Mouse (Mus musculus) stomach, embryonic 14.5 days (tissue): Measurements from ENCODE around the gene Cntn1. TPM values are rescaled to one million over a fixed set of nuclear protein-coding genes. Genes with fewer than 3 reads are reported as not detected.

ENCODE experiments used
- ATAC-seq: fragments of 200-750 bp; cut with Nextera tagmentation; 2 replicates; pipeline ENCODE4 v1.8.0; 2017; ENCODE audit warnings: low read depth, moderate TSS enrichment; ENCODE audit not compliant: insufficient number of reproducible peaks, insufficient read depth, low FRiP score
- H3K27ac ChIP-seq: fragments of 300-500 bp; sonication (generic); 2 replicates; pipeline ENCODE4 v1.5.1; 2014; ENCODE audit warnings: mild to moderate bottlenecking, low read length, moderate library complexity, mixed read lengths
- H3K27me3 ChIP-seq: fragments of 300-500 bp; sonication (generic); 2 replicates; pipeline ENCODE4 v1.6.1; 2014; ENCODE audit warnings: low read length, control low read depth, mixed read lengths; ENCODE audit not compliant: control insufficient read depth, insufficient read depth
- H3K36me3 ChIP-seq: fragments of 300-500 bp; sonication (generic); 2 replicates; pipeline ENCODE4 v1.6.1; 2014; ENCODE audit warnings: mild to moderate bottlenecking, control low read depth, low read length, moderate library complexity, mixed read lengths; ENCODE audit not compliant: control insufficient read depth, insufficient read depth
- H3K4me1 ChIP-seq: fragments of 300-500 bp; sonication (generic); 2 replicates; pipeline ENCODE4 v1.6.1; 2014; ENCODE audit warnings: low read length, control low read depth, mixed read lengths; ENCODE audit not compliant: control insufficient read depth, insufficient read depth
- H3K4me2 ChIP-seq: fragments of 300-500 bp; sonication (generic); replicated peaks from 2 replicates; pipeline ENCODE4 v1.6.1; 2014; ENCODE audit warnings: low read depth, low read length, control low read depth
- H3K4me3 ChIP-seq: fragments of 300-500 bp; sonication (generic); 2 replicates; pipeline ENCODE4 v1.5.1; 2014; ENCODE audit warnings: low read depth, low read length, control low read depth
- H3K9ac ChIP-seq: fragments of 300-500 bp; sonication (generic); replicated peaks from 2 replicates; pipeline ENCODE4 v1.6.1; 2014; ENCODE audit warnings: low read depth, mild to moderate bottlenecking, control low read depth, low read length, moderate library complexity, mixed read lengths
- H3K9me3 ChIP-seq: fragments of 300-500 bp; sonication (generic); 2 replicates; pipeline ENCODE4 v1.6.1; 2016; ENCODE audit warnings: low read depth, low read length, control low read depth; ENCODE audit not compliant: control insufficient read depth
- WGBS: fragments of 180-500 bp; shearing (Covaris S2); extraction: QIAGEN DNeasy Blood & Tissue Kit; methylation state at CpG from one replicate; pipeline ENCODE4 v1.1.7; 2014; 5-methylcytosine and 5-hydroxymethylcytosine counted together
- polyA plus RNA-seq: library from polyadenylated mRNA; unstranded; fragments of >200 nt; fragmentation: Nextera tagmentation; extraction: Ambion mirVana; gene quantifications from 2 replicates; pipeline ENCODE4 v1.2.1, GENCODE M21; 2014

Gene Cntn1
- polyA plus RNA-seq, 1 experiment from 2014 or later = 3.5 TPM

GRCm38 (mm10) chr15:92200326-92200985 lies 149.5 kb downstream of the Cntn1 start:
- ATAC-seq = no peak
- H3K36me3 ChIP-seq = no peaks in the 10 kb centered on the region
- H3K9ac ChIP-seq = no peak overlapping the region
- H3K27ac ChIP-seq = no peak overlapping the region
- H3K4me1 ChIP-seq = no peaks in the 10 kb centered on the region
- H3K4me3 ChIP-seq = no peak overlapping the region
- no peak overlapping the region for H3K4me2 ChIP-seq
- no peaks in the 10 kb centered on the region for H3K9me3 ChIP-seq
- H3K27me3 ChIP-seq = no peaks in the 10 kb centered on the region
- 81% methylated on average over 6 of the region's 6 CpGs for WGBS

- 51% methylated on average over 4 of the region's 4 CpGs for WGBS
- ATAC-seq = no peak
Observed at GRCm38 (mm10) chr15:92206695-92207094, 155.7 kb downstream of the Cntn1 start.

GRCm38 (mm10) chr15:92209778-92210177 lies 158.8 kb downstream of the Cntn1 start:
- Histone ChIP-seq H3K4me2 (no peak overlapping the region), H3K9ac (no peak overlapping the region), H3K36me3 (no peaks in the 10 kb centered on the region), H3K4me3 (no peak overlapping the region), H3K27me3 (no peaks in the 10 kb centered on the region), H3K9me3 (no peaks in the 10 kb centered on the region), H3K27ac (no peak overlapping the region), H3K4me1 (no peaks in the 10 kb centered on the region)
- no peak for ATAC-seq
- 91% methylated on average over 1 of the region's 1 CpGs for WGBS

More at GRCm38 (mm10) chr15:92206695-92207094, 155.7 kb downstream of the Cntn1 start:
- Histone ChIP-seq H3K9ac (no peak overlapping the region), H3K4me3 (no peak overlapping the region), H3K9me3 (no peaks in the 10 kb centered on the region), H3K4me2 (no peak overlapping the region), H3K36me3 (no peaks in the 10 kb centered on the region), H3K4me1 (no peaks in the 10 kb centered on the region), H3K27ac (no peak overlapping the region), H3K27me3 (no peaks in the 10 kb centered on the region)

- no peak overlapping the region for H3K4me2 ChIP-seq
- no peak overlapping the region for H3K4me3 ChIP-seq
- H3K9ac ChIP-seq = no peak overlapping the region
- H3K27ac ChIP-seq = no peak overlapping the region
- no peaks in the 10 kb centered on the region for H3K36me3 ChIP-seq
- no peaks in the 10 kb centered on the region for H3K9me3 ChIP-seq
- 79% methylated on average over 7 of the region's 7 CpGs for WGBS
- ATAC-seq = no peak
- H3K27me3 ChIP-seq = no peaks in the 10 kb centered on the region
- H3K4me1 ChIP-seq = no peaks in the 10 kb centered on the region
Observed at GRCm38 (mm10) chr15:92210486-92211235, 159.7 kb downstream of the Cntn1 start.

GRCm38 (mm10) chr15:92215841-92216240 lies 164.9 kb downstream of the Cntn1 start:
- no peak overlapping the region for H3K27ac ChIP-seq
- no peak overlapping the region for H3K4me3 ChIP-seq
- no peaks in the 10 kb centered on the region for H3K36me3 ChIP-seq
- no peak overlapping the region for H3K4me2 ChIP-seq
- H3K9me3 ChIP-seq = no peaks in the 10 kb centered on the region
- no peaks in the 10 kb centered on the region for H3K27me3 ChIP-seq
- ATAC-seq = no peak
- H3K4me1 ChIP-seq = no peaks in the 10 kb centered on the region
- H3K9ac ChIP-seq = no peak overlapping the region
- 53% methylated on average over 3 of the region's 3 CpGs for WGBS

- no peak overlapping the region for H3K27ac ChIP-seq
- no peak overlapping the region for H3K4me3 ChIP-seq
- H3K36me3 ChIP-seq = no peaks in the 10 kb centered on the region
- H3K4me2 ChIP-seq = no peak overlapping the region
- H3K9ac ChIP-seq = no peak overlapping the region
- no peaks in the 10 kb centered on the region for H3K9me3 ChIP-seq
- no peaks in the 10 kb centered on the region for H3K4me1 ChIP-seq
- H3K27me3 ChIP-seq = no peaks in the 10 kb centered on the region
- WGBS = 59% methylated on average over 2 of the region's 2 CpGs
- ATAC-seq = no peak
Observed at GRCm38 (mm10) chr15:92221446-92221845, 170.5 kb downstream of the Cntn1 start.

- H3K4me3 ChIP-seq = no peak overlapping the region
- 18% methylated on average over 7 of the region's 7 CpGs for WGBS
Observed at GRCm38 (mm10) chr15:92231386-92231785, 180.4 kb downstream of the Cntn1 start.

GRCm38 (mm10) chr15:92235836-92236235 lies 184.9 kb downstream of the Cntn1 start:
- 69% methylated on average over 6 of the region's 6 CpGs for WGBS
- Histone ChIP-seq H3K36me3 (no peaks in the 10 kb centered on the region), H3K4me1 (no peaks in the 10 kb centered on the region), H3K27ac (no peak overlapping the region), H3K4me2 (no peak overlapping the region), H3K9ac (no peak overlapping the region), H3K27me3 (no peaks in the 10 kb centered on the region), H3K4me3 (no peak overlapping the region), H3K9me3 (no peaks in the 10 kb centered on the region)
- ATAC-seq = no peak

More at GRCm38 (mm10) chr15:92231386-92231785, 180.4 kb downstream of the Cntn1 start:
- Histone ChIP-seq H3K9ac (no peak overlapping the region), H3K27ac (no peak overlapping the region), H3K27me3 (no peaks in the 10 kb centered on the region), H3K9me3 (no peaks in the 10 kb centered on the region), H3K4me1 (no peaks in the 10 kb centered on the region), H3K4me2 (no peak overlapping the region), H3K36me3 (no peaks in the 10 kb centered on the region)
- ATAC-seq = no peak
